Mouse (Mus musculus) right cerebral cortex, postnatal 25 days (tissue): ENCODE results near the gene Mlst8.

Experiments
- DNase-seq: peaks from one replicate; pipeline ENCODE4 v3.0.0; 2022

The Mlst8 gene

DNA sequence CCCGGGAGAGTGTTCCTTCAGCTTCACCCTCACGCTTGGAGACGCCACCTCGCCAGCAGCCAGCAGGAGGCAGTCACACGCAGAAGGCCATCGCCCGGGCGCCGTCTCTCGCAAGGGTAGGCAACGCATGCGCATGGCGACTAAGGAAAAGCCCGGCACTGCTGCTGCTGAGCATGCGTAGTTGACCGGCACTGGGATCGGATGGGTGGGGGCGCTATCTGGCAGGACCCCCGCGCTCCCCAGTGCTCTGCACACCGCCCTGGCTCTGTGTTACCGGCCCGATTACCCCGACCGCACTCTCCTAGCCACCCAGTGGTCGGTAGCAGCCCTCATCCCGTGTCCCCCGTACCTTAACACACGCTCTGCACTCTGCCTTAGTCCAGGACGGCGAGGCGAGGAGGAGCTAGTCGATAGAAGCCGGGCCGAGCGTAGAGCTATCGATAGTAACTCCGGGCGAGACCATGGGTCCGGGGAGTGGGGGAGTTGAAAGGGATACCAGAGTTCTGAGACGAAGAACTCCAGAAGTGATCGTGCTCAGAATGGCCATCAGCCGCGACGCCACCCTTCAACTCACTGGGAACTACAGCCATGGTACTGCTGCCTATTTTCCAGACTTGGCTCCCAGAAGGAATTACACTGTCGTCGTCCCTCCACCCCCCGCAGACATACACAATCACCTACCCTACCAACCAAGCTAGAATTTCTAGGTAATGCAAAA, at the start of gene Mlst8:
Gene Mlst8 (minus strand): TSS at position 416 of the 718 bp plus-strand sequence.
- DNase-seq, result peak; percentile 97

DNA sequence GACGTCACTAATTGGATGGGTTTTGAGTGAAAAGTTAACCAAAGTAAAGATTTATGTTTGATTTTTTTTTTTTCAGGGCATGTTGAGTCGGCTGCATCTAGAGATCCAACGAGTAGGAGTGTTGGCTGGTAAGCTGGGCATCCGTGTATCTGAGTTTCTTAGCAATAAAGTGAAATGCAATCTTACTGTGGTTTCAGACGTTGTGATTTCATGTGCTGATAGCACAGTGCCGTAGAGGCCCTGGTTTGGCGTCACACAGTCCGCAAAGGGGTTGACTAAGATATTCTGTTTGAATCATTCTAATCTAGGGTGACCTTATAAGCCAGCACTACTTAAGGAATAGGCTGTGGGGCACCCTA, 49.7 kb upstream of the Mlst8 start:
- DNase-seq, result no peak

DNA sequence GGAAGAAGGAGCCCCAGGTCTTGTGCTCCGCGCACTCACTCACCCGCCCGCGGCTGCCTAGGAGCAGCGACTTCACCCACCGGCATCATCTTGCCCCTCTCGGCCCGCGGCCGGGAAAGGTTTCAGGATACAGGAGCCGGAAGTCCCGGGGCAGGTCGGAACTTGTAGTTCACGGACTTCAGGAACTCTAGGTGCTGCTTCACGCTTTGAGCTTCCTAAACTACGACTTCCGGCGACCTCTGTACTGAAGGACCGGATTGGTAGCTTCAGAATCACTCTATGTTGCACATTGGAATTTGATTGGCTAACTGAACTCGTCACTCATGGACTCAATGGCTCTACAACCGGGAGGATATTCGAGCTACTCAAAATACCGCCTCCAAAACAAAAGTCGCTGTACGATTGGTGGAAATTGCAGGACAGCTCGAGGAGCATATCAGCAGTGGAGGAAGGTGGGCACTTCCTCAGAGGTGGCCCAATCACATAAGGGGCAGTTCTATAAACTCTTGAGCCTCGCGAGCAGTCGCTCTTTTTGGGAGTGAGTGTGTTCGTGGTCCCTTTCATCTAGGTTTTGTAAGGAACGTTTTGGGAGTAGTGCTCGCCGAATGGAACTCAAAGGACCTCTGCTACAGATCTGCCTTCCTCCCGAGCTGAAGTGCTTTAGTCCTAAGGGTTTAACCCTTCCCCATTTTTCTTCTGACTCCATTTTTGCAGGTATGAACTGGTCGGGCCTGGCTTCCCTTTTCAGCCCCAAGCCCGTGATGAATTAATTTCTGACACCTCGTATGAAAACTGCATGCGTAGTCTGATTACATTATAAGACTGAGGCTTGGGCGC, 49.1 kb upstream of the Mlst8 start, which contains the start of gene Traf7:
Gene Traf7 (minus strand): TSS at position 216 of the 837 bp plus-strand sequence.
- DNase-seq, result peak; percentile 90

DNA sequence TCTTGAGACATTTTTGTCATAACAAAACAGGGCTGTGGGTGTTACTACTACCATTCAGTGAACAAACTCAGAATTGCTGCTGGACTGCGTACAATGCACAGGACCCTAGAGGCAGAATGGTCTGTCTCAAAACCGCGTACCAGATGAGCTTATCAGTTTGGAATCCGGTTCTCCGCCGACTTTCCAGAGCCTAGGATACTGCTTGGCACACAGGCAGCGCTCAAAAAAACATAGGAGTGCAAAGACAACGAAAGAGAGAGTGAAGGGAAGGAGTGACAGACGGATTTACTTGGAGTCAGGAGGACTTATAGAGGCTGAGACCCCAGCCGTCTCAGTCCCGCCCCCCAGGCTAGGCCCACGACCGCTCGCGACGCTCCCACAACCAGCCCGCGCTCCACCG, 48.4 kb upstream of the Mlst8 start:
- DNase-seq, result no peak

DNA sequence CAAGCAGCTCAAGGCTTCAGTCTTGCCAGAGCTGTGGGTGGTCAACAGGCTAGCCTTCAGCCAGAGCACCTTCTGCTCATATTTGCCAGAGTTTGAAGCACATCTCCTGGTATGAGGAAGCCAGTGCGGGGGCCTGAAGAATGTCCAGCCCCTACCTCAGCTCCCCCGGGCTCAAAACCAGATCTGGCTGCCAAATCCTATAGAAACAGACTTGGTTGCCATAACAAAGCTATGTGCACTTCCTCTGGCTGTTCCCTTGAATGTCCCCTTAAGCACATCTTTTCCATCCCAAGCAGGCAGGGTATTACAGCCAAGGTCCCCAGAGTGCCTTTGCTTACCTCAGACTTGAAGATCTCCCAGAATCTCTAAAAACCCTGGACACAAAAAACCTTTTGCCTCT, 45.9 kb upstream of the Mlst8 start:
- DNase-seq, result no peak

DNA sequence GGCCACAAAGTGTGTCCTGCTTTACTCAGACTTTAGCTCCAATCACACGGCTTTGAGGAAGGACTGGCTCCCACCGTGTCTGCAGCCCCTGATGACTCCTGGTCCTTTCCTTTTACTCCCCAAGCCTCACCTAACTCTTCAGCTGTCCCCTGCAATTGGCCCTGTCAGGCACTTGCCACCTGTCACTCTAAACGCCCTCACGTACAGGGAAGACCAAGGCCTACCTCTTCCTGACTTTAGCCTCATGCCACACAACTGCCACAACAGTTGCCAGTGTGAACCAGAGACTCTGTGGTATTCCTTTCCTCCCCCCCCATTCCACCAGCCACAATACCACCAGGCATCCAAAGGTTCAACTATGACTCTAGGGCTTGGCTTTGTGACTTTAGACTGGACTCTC, 41.6 kb upstream of the Mlst8 start:
- DNase-seq, result no peak

DNA sequence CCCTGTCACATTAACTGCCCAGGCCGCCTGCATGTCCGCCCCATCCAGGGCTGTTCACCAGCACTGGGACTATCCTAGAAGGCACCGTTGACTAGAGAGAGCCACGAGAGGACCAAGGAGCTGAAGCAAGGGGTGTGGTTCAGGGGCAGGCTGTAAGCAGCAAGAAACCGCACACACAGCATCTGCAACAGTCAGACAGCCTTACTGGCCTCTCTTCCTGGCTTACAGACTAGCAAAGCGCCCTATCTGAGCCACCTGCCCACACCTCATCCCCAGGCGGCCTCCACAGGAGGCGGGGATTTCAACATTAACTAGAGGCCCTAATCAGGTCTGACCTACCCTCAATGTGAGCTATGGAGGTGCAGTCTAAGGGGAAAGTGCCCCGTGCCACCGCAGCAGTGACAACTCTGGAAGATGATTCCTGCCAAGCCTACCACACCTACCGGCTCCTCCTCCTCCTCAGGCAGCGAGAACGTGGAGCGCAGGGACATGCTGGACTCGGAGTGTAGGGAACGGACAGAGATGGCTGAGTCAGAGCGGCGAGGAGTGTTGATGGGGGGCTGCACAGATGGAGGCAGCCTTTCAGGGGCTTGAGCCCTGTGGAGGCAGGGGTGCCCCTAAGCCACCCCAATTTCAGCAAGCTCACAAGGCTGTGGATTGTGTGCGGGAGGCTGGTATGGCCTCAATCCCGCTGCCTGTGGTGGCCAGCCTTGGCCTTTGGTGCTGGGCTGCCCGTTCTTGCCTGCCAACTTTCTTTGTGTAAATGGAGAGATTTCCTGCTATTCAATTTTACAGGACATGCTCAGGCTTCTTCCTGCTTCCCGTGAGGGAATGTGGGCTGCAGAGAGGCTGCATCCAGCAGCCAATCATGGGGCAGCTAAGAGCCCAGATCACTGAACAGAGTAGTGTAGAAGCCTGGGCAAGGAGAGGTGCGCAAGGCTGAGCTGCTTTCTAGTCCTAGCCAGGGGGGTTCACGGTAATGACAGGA, 35.7 kb upstream of the Mlst8 start:
- DNase-seq, result no peak

DNA sequence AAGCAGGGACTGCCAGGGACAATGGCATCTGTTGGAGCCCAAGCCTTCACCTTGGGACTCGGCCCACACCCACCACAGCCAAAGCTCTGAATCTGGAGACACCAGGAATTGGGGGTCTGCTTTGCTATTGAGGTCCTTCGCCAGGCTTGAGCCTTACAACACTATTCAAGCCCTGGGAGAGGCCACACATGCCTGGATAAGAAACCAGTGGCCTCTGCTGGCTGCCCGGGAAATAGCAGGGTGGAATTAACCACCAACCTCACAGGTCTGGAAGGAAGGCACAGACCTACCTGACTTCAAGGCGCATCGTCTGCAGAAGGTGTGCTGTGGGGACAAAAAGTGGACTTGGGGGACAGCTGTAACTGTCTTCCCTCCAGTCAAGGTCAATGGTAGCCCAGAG, 34.7 kb upstream of the Mlst8 start:
- DNase-seq, result no peak

DNA sequence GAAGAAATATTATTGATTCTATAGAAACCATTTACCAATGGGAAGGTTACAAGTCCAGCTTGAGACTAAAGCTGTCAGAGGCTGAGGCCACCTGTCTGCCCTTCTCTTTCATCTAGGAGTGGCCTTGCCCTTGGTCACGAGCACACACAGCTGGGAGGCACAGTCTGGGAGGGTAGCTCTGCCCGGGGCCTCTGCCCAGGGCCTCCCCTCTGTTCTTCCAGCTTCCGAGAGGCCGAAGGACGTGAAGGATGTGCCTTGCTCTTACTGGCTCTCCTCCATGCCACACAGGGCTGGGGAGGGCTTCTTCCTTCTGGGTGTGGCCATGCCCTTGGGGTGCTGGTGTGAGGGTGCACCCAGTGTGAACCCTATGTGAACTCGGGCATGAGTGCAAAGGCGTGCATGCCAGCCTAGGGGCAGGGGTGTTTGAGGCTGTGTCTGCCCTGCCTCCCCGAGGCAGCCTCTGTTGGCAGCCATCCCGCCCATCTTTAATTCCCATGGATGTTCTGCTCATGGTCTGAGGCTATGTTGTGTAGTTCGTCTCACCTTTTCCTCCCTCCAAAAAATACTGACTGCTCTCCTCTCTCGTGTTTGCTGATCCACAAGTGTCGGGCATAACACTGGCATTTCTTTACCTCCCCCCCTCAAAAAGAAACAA, 29.1 kb upstream of the Mlst8 start:
- DNase-seq, result no peak

DNA sequence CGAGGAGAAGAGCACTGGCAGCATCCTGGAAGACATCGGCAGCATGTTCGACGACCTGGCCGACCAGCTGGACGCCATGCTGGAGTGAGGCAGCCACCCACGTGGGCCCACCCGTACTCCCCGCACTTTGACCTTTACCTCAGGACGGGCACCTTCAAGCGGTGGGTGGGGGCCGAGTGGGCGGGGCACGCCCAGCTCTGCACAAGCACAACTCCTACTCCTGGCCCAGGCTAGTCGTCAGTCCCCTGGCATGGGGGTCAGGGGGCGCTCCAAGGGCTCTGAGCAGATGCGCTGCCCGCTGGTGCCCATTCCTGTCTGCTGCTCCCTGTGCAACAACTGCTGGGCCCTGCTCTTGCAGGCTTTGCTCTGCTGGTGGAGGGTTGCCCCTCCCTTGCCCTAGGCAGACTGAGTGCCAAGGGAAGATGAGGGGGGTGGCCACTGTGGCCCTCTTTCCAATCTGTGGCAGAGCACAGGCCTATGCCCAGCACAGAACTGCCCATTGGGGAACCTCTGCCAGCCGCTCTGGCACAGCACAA, 28.3 kb upstream of the Mlst8 start:
- DNase-seq, result no peak

DNA sequence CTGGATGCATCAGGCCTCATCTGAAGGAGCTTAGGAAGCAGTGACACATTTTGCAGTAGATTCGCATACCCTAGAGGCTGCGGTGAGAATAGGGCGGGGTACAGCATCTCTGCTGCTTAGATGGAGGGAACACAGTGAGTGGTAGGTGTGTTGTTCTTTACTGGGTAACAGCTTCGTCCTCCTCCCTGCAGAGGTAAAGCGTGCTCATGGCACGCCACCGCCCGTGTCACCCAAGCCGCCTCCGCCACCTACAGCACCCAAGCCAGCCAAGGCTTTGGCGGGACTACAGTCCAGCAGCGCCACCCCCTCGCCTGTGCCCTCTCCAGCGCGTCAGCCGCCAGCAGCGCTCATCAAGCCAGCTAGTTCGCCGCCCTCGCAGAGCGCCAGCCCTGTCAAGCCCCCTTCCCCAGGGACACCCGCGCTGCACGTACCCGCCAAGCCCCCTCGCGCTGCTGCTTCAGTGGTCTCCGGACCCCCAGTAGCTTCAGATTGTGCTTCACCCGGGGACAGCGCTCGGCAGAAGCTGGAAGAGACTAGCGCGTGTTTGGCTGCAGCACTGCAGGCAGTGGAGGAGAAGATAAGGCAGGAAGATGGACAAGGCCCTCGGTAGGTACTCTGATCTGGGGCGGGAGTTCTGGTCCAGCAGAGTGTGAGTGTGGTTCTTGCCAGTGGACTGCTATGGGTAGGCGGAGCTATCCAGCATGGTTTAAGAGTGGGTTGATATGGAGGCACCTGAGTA, 27.6 kb upstream of the Mlst8 start:
- DNase-seq, result peak; percentile 80

DNA sequence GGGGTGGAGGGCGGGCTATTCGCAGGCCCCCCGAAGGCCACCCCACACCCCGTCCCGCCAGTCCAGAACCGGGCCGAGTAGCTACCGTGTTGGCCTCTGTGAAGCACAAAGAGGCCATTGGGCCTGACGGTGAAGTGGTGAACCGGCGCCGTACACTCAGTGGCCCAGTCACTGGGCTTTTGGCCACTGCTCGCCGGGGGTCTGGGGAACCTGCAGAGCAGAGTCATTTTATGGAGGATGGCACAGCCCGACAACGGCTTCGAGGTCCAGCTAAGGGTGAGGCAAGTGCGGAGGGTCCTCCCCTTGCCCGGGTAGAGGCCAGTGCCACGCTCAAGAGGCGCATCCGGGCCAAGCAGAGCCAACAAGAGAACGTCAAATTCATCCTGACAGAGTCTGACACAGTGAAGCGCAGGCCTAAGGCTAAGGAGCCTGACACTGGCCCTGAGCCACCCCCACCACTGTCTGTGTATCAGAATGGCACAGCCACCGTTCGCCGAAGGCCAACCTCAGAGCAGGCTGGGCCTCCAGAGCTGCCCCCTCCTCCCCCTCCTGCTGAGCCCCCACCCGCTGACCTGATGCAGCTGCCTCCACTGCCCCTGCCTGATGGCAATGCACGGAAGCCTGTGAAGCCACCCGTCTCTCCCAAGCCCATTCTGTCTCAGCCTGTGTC, 26.5 kb upstream of the Mlst8 start:
- DNase-seq, result no peak

DNA sequence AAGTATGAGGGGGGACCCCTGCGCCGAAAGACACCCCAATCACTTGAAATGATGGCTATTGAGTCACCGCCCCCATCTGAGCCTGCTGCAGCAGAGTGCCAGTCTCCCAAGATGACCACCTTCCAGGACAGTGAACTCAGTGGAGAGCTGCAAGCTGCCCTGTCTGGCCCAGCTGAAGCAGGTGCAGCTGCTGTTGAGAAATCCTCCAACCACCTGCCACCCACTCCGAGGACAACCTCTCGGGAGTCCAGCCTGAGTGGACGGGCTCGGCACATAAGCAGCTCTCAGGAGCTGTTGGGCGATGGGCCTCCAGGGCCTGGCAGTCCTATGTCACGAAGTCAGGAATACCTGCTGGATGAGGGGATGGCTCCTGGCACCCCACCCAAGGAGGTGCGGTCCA, 25.2 kb upstream of the Mlst8 start:
- no peak for DNase-seq

DNA sequence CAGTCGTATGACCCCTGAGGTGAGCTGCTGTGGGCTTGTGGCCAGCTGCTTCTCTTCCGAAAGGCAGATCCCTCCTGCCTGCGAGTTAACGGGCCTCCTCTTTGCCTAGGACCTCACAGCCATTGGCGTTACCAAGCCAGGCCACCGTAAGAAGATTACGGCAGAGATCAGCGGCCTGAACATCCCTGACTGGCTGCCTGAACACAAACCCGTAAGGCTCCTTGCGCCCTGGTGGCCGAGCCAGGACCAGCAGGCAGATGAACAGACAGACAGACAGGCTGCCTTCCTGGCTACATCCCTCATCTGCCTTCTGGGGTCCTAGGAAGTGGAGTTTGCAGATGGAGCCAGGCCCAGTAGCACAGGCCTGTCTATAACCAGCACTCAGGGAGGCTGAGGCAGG, 23.3 kb upstream of the Mlst8 start:
- no peak for DNase-seq

DNA sequence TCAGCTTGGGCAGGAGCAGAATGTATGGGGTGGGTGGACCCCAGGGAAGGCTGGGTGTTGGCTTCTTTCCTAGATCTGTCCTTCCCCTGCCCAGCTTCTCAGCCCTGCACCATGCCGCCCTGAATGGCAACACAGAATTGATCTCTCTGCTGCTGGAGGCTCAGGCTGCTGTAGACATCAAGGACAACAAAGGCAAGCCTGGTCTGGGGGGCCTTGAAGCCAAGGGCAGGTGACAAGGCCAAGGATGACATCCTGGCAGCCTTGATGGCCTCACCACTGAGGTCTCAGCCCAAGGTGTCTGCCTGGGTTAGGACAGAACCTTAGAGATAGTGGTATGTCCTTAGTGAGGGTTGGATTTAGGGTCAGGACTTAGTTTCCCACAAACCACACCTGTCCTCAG, 17.1 kb upstream of the Mlst8 start:
- no peak for DNase-seq

DNA sequence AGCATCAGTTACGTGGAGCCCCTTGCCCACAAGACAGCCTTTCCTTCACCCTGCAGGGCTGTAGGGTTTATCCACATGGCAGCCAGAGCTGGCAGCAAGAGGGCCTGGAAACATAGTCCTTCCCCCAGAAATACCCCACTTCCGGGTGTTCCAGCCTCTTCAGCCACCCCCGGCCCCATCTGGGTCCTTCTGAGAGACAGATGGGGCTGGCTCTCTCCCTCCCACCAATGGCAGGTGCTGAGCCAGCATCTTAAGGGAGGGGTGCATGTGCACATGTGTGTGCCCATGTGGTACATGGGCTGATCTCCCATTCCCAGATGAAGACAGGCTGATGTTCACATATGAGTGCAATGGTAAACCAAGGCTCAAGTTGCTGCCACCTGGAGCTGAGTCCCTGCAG, 16.6 kb upstream of the Mlst8 start:
- DNase-seq, result peak; percentile 79

DNA sequence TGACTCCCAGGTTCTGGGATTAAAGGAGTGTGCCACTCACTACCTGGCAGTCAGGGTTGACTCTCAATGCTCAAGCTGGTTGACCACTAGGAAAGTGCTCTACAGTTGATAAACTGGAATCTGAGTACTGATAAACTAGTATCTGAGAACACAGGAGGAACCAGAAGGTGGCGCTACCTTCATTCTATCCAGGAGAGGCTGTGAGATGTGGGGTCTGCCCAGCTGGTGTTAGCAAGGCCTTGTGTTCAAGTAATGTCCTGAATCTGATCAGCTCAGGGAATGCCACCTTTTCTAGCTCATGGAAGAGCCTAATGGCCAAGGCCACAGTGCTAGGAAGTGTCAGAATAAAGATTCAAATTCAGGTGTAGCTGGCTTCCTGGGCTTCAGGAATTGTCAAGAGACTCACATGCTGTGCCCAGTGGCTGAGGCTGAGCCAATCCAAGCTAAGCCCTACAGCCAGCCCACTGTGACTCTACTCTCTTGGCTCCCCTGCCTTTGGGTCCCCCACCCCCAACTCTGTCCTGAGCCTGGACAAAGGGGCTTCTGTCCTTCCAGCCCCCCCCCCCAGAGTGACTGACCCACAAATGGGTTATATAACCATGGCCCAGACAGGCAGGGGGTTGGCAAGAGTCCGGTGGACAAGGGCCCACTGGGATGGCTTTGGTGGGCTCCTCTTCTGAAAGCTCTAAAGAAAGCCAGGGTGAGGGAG, 15.9 kb upstream of the Mlst8 start:
- no peak for DNase-seq

DNA sequence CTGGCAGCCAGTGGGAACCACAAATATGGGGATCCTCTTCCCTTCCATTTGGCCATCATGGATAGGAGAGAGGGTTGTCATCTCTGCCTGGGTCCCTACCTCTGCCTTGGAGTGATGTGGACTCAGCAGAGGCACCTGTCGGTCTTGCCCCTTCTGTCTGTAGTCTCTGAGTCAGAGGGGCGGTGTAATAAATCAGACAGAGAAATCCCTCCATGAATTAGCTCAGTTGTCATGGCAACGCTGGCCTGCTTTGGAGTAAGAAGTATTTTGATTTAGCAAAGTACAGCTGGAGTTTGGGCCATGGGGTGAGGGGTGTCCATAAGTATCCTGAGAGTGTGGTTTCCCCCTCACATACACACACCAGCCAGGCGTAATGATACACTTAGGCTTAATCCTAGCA, 11.5 kb upstream of the Mlst8 start:
- DNase-seq, result no peak

DNA sequence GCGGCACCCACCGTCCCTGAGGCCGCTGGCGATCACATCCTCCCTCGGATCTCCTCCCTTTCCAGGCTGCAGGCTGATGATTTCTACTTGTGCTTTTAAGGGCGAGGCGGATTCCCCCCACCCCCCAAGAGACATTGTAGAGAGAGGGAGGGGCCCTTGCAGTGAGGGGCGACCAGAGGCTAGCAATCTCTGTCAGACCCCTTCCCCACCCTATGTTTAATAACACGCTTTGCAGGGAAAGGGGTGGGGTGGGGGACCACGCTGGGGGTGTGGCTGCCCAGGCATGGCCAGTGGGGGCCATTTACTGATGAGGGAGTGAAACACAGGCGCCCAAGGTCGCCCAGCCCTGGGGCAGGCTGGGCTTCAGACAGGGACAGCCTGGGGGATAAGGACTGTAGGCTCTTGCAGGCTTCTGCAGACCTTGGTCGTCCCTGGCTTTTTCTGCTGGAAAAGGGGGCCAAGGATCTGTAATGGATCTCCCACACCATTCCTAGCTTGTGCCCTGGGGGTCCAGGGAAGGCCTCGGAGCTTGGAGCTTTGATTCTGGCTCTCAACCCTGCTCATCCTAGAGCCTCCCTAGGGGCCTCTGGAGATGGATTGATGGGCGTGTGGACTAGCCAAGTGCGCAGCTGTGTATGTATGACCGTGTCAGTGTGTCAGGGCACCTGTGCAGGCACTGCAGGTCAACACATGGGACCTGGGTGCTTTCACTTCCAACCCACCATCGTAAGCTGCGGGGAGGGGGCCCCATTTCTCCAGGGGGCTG, 10.6 kb upstream of the Mlst8 start:
- DNase-seq, result no peak
